Mouse (Mus musculus): Measurements from ENCODE around the gene Nt5dc2.

Gene Nt5dc2

DNA sequence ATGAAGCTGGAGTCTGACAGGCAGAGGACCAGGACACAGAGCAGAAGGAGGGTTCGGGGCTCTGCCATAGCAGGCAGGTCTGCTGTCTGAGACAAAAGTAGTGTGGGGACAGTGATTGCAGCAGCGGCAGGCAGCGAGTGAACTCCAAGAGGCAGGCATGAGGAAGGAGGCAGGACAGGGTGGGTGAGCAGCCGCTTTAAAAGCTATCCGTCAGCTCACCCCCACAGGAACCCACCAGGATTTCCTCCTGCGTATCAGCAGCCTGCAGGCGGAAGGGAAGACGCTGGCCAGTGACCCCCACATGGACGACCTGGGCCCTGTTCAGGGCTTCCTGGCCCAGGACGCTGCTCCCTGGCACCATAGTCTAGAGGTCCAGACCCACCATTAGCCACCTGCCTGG is 37.6 kb downstream of the Nt5dc2 start, which contains the start of gene Stab1:
Stab1 (minus strand) TSS at position 217 of the 400 bp plus-strand sequence.
- DNase-seq (ENCODE audit: low read depth in 1 of 2, low spot score in 2 of 2), result no peak

DNA sequence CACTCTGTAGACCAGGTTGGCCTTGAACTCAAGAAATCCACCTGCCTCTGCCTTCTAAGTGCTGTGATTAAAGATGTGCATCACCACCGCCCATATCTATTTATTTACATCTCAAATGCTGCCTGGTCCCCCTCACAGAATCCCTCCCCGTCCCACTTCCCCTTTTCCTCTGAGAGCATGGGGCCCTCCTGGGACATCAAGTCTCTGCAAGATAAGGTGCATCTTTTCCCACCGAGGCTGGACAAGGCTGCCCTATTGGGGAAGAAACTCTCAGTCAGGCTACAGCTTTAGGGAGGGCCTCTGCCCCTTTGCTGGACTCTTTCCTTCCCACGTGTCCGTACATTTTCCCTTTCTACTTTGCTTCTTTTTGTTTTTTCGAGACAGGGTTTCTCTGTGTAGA is 38.7 kb downstream of the Nt5dc2 start:
- no peak for DNase-seq (ENCODE audit: low read depth in 1 of 2, low spot score in 2 of 2)

DNA sequence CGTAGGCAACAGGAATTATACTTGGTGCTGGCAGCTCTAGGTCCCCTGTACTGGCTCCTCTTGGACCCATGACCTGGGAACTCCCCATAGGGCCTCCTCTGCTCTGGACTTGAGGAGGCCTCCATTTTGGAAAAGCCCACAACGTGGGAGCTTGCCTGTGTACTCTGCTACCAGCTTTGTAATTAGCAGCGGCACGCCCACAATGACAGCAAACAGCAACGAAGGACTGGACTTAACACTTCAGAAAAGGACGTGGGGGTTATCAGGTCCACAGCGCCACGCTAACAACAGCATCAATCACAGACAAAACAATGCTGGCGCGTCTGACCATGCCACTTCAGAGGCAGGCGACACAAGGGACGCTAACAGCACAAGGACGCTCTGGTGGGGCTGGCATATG is 40.1 kb downstream of the Nt5dc2 start:
- DNase-seq (ENCODE audit: low read depth in 1 of 2, low spot score in 2 of 2), result no peak

DNA sequence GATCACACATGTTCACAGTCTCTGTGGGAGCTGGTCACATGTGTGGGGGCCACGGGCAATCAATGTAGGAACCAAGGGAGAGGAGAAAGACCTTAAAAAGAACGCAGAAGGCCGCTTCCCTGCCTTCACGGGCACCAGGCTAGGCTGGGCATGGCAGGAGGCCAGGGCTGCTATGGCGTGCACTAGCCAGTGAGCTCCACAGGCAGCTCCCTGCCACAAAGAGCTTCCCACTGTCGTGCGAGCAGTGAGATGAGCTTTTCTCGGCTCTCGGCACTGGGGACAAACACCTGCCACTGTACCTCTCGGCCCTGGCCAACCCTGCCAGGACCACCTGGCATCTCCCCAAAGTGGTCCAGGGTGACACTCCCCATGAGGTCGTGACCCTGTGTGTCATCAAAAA is 40.5 kb downstream of the Nt5dc2 start:
- no peak for DNase-seq (ENCODE audit: low read depth in 1 of 2, low spot score in 2 of 2)

DNA sequence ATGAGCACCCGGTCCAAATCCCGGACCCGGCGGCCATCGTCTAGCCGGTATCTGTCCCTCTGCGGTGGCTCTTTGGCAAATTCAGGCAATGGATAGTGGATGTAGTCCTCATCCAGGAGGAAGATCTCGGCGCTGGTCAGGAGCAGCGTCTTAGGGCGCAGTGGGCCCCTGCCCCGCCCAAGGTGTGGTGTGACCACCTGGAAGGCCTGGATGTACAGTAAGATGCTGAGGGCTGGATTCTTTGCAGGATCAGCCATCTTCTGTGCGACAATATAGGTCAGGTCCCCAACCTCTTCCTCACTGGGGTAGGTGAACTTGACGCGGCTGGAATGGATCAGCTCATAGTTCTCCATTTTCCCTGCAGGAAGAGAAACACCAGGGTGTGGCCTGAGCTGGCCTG is 41.0 kb downstream of the Nt5dc2 start:
- DNase-seq (ENCODE audit: low read depth in 1 of 2, low spot score in 2 of 2), result no peak

DNA sequence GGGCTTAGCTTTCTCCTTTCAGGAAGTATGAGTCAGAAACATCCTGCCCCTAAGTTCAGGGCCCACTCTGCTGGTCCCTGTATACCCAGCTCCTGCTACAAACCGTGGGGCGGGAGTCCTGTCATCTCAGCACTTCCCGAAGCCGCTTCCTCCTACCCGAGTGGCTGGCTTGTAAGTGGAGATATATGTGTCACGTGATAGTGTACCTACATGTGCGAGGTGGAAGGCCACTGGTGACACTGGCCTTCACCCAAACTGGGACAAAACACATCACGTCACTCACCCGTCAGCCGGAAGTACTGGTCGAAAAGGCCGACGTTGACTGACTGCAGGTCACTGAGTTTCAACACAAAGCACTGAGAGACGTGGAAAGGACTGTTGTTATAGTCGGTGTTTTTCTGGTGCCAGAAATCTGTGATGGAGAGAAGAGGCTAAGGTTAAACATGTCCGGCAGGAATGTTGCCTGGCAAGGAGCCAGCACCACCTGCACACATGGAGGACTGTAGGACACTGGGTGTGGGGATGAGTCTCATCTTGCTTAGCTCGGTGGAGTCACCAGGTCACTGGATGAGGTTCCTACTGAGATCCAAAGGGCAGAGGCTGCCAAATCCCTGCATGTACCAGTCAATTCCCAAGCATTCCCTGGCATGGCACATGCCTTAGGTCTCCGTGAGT is 42.1 kb downstream of the Nt5dc2 start:
- DNase-seq (ENCODE audit: low read depth in 1 of 2, low spot score in 2 of 2), result no peak

DNA sequence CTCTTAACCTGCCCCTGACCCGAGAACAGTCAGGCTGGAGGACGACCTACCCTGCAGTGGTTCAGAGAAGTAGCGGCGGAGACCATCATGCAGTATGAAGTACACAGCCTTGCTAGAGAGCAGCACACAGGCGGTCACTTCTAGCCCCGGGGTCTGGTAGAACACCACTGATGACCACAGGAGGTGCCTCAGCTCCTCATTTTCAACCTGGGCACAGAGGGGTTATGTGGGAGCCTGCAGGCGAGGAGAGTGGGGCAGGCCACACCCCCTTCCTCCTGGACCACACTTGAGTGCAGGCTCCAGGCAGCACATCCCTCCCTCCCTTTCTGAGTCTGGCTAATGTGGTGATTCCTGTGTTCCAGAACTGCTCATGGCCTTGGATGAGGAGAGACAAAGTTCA is 42.7 kb downstream of the Nt5dc2 start:
- no peak for DNase-seq (ENCODE audit: low read depth in 1 of 2, low spot score in 2 of 2)

DNA sequence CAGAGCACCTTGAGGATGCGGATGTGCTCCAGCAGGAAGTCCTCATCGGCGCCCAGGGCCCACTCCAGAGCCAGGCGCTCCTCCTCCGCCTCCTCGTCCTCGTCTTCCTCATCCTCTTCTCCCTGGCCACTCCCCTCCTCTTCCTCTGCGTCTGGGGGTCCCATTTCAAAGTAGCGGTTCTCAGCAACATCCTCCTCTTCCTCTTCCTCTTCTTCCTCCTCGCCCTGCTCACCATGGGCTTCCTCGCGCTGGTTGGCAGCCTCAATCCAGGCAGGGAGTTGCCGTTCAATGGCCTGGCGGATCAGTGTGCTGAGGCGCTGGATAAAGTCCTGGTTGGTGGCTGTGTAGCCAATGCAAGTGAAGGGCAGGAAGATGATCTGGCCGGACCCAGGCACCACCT is 46.4 kb downstream of the Nt5dc2 start:
- no peak for DNase-seq (ENCODE audit: low read depth in 1 of 2, low spot score in 2 of 2)

DNA sequence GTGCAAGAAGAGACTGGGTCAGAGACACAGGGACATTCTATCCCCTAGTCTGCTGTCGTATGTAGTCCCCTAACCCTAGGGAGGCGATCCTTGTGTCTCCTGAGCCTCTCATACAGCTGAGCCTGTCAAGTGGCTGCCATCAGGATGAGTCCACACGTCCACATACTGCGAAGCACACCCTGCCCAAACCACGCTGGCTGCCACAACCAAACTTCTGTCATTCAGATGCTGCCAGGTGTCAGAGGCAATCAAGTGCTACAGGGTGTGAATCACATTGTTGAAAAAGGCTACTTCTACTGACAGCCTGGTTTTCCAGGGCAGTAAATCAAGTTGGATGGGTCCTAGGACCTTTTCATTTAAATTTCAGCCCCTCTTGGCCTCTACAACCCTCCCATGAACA is 46.9 kb downstream of the Nt5dc2 start:
- DNase-seq (ENCODE audit: low read depth in 1 of 2, low spot score in 2 of 2), result no peak

DNA sequence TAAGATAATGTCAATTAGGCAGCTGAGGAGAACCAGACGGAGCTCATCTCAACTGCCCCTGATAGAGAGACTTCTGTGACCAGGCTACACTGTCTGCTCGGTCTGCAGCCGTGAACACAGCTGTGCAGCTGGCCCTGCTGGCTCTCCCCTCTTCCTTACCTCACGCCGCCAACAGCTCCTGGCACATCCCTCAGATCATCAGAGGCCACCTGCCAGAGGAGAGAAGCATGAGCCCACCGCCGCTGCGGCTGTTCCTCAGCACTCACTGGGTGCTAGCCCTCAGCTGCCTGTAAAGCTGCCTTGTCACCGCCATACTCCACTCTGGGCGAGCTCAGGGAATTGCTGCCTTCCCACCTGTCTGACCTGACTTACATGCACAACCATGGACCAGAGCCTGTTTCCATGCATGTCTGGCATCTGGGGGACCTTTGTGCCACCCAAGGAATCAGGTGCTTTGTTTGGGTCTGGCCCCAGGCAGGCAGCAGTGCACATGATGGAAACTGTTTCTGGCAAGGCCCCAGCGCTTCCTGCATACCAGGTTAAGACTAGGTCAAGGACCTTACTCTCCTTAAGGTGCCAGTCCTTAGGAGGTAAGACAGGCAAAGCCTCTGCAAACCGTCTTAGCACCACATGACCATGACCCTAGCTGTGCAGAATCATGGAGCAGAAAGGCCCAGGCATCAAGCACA is 49.0 kb downstream of the Nt5dc2 start:
- no peak for DNase-seq (ENCODE audit: low read depth in 1 of 2, low spot score in 2 of 2)

DNA sequence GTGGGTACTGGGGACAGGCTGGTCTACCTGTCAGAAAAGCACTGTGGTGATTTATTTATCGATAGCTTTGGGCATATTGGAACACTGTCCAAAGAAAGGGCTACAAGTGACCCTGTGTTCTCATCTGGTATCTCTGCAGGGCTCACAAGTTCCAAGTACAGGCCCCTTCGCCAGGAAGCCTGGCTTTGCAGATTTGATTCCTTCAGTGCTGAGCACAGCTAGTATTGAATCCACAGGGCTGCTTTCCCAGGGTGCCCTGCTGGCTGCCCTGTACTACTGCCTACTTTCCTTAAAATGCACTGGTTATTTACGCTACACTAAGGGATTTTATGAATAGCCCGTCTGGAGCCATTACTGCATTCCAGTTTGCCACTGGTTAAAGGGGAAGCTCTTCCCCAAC is 50.7 kb downstream of the Nt5dc2 start:
- no peak for DNase-seq (ENCODE audit: low read depth in 1 of 2, low spot score in 2 of 2)

DNA sequence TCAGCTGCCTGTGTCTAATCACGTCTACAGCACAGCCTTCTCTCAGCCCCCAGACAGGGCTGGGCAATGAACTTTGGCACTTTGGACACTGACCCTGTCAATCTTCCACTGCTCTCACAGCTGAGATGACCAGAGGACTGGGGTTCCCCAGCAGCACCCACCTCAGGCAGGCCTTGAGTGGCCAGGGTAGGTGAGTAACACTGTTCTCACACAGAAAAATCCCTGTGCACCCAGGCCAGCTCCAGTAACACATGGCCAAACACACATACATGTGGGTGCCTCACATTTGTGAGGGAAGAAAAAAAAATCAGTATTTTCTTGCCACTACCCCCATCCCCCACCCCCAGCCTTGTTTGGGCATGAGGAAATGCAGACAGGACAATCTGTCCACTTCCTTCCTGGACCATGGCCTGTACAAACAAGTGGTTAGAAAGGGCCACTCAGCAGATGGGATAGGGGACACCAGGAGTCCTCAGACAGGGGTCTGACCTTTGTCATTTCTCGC is 52.0 kb downstream of the Nt5dc2 start:
- no peak for DNase-seq (ENCODE audit: low read depth in 1 of 2, low spot score in 2 of 2)

DNA sequence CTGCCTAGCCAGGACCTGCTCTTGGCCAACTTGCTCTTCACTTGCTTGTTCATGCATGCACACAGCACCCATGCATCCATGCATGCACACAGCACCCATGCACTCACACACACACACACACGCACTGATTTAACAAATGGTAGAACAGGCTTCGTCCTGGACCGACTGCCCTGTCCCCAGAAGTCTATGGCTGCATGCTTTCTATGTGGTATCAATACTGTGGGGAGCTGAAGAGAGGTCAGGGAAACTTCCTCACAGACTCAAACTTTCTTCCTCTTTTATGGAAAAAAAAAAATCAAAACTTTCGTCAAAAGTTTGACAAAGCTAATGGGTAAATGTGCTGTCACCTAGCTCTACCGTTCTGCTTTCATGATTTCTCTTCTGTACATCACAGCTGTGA is 52.7 kb downstream of the Nt5dc2 start:
- no peak for DNase-seq (ENCODE audit: low read depth in 1 of 2, low spot score in 2 of 2)

DNA sequence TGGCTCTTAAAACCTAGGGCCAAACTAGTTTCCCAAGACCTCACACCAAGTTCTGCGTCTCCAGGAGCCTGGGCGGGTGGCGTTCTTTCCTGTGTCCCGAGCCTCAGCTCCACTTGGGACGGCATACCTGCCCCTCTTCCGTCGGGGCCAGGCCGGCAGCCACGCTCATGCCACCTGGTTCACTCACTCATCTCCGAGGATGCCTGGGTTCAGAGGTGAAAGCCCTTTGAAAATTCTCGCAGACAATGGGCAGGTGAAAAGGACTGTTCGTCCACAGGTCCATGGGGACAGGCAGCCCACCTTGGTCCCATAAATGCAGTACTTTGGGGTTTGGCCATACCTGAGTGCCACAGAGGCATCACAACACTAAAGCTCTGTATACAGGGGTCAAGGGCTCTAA is 53.3 kb downstream of the Nt5dc2 start:
- no peak for DNase-seq (ENCODE audit: low read depth in 1 of 2, low spot score in 2 of 2)

DNA sequence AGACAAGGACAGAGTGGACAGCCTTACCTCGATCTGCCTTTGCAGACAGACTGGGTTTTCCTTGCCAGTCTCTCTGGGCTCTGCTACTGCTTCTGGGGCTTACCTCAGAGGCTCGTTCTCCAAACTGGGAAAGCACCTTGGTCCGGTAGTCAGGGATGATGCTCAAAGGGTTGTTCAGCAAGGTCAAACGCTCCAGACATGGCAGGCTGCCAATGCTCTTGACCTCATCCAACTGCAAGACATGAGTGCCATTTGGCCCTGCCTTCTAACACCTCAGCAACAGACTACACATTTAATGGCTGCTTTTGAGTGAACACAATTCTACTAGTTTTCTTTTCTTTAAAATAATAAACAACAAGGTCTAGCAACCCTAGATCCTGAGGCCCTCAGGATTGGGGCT is 55.8 kb downstream of the Nt5dc2 start:
- DNase-seq (ENCODE audit: low read depth in 1 of 2, low spot score in 2 of 2), result no peak
